Mouse (Mus musculus) kidney, embryonic 15.5 days (tissue): ENCODE data around the gene Arhgap29. TPM values are rescaled to one million over a fixed set of nuclear protein-coding genes. Genes with fewer than 3 reads are reported as not detected.

ENCODE experiments used
- ATAC-seq: fragments of 200-750 bp; cut with Nextera tagmentation; replicated peaks from 2 replicates; pipeline ENCODE4 v1.8.0; 2017; ENCODE audit warnings: moderate TSS enrichment; ENCODE audit not compliant: low FRiP score
- H3K27ac ChIP-seq: fragments of 300-500 bp; sonication (generic); 2 replicates; pipeline ENCODE4 v1.5.1; 2015; ENCODE audit warnings: mild to moderate bottlenecking, inconsistent platforms
- H3K27me3 ChIP-seq: fragments of 300-500 bp; sonication (generic); 2 replicates; pipeline ENCODE4 v1.6.1; 2015; ENCODE audit warnings: inconsistent platforms
- H3K36me3 ChIP-seq: fragments of 300-500 bp; sonication (generic); 2 replicates; pipeline ENCODE4 v1.6.1; 2015; ENCODE audit warnings: inconsistent platforms
- H3K4me1 ChIP-seq: fragments of 300-500 bp; sonication (generic); 2 replicates; pipeline ENCODE4 v1.6.1; 2015; ENCODE audit warnings: inconsistent platforms
- H3K4me2 ChIP-seq: fragments of 300-500 bp; sonication (generic); 2 replicates; pipeline ENCODE4 v1.6.1; 2015; ENCODE audit warnings: moderate library complexity, mild to moderate bottlenecking, inconsistent platforms
- H3K4me3 ChIP-seq: fragments of 300-500 bp; sonication (generic); replicated peaks from 2 replicates; pipeline ENCODE4 v1.5.1; 2015; ENCODE audit warnings: mild to moderate bottlenecking, inconsistent platforms
- H3K9ac ChIP-seq: fragments of 300-500 bp; sonication (generic); 2 replicates; pipeline ENCODE4 v1.6.1; 2015; ENCODE audit warnings: mild to moderate bottlenecking, inconsistent platforms
- H3K9me3 ChIP-seq: fragments of 300-500 bp; sonication (generic); replicated peaks from 2 replicates; pipeline ENCODE4 v1.6.1; 2016; ENCODE audit warnings: inconsistent platforms
- WGBS: fragments of 180-500 bp; shearing (Covaris S2); methylation state at CpG from one replicate; pipeline ENCODE4 v1.1.7; 2015; ENCODE audit warnings: mixed read lengths; 5-methylcytosine and 5-hydroxymethylcytosine counted together
- polyA plus RNA-seq: library from polyadenylated mRNA; unstranded; fragments of >200 nt; fragmentation: Nextera tagmentation; extraction: Ambion mirVana; gene quantifications from 2 replicates; pipeline ENCODE4 v1.2.1, GENCODE M21; 2015

Arhgap29 gene
- polyA plus RNA-seq, 1 experiment from 2014 or later: 43.3 TPM

- Histone ChIP-seq H3K9me3 (no peaks in the 10 kb centered on the region), H3K4me1 (0 out of 2 replicates have a peak, but pooled peaks cover 5% of the 10 kb centered on the region), H3K36me3 (no peaks in the 10 kb centered on the region), H3K9ac (no peak overlapping the region), H3K27ac (no peak overlapping the region), H3K27me3 (no peaks in the 10 kb centered on the region), H3K4me2 (no peak overlapping the region), H3K4me3 (no peak overlapping the region)
- no peak for ATAC-seq
- WGBS: 83% methylated on average over 3 of the region's 3 CpGs
These were observed 70.0 kb downstream of the Arhgap29 start for GRCm38 (mm10) chr3:122022355-122022754.

DNA sequence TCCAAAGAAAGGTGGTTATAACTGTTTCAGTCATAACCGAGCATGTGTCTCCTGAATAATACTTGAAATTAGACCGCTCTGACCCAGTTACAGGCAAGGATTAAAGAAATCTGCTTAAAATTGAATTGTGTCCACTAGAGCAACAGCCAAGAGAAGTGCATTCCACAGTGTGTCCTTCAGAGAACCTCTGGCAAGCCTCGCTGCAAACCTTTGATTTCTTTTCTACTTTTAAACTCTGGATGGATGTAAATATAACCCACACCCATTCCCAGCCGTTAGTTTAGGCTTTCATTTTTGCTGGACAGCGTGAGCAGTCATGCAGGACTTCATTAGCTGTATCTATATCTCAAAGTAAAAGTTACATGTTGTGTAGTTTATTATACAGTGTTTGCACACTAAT, 74.3 kb downstream of the Arhgap29 start:
- Histone ChIP-seq H3K27ac (0 out of 2 replicates have a peak overlapping the region, but pooled peaks have one; percentile 60), H3K9me3 (no peaks in the 10 kb centered on the region), H3K36me3 (no peaks in the 10 kb centered on the region), H3K4me2 (no peak overlapping the region), H3K27me3 (no peaks in the 10 kb centered on the region), H3K4me3 (no peak overlapping the region), H3K4me1 (0 out of 2 replicates have a peak, but pooled peaks cover 5% of the 10 kb centered on the region), H3K9ac (no peak overlapping the region)
- WGBS: 57% methylated on average over 5 of the region's 5 CpGs
- ATAC-seq: no peak

GRCm38 (mm10) chr3:122027776-122028175, 75.4 kb downstream of the Arhgap29 start:
- H3K4me2 ChIP-seq: no peak overlapping the region
- H3K9ac ChIP-seq: no peak overlapping the region
- 0 out of 2 replicates have a peak, but pooled peaks cover 5% of the 10 kb centered on the region for H3K4me1 ChIP-seq
- no peak for ATAC-seq
- no peak overlapping the region for H3K27ac ChIP-seq
- H3K9me3 ChIP-seq: no peaks in the 10 kb centered on the region
- 87% methylated on average over 8 of the region's 8 CpGs for WGBS
- no peak overlapping the region for H3K4me3 ChIP-seq
- H3K27me3 ChIP-seq: no peaks in the 10 kb centered on the region
- H3K36me3 ChIP-seq: no peaks in the 10 kb centered on the region

DNA sequence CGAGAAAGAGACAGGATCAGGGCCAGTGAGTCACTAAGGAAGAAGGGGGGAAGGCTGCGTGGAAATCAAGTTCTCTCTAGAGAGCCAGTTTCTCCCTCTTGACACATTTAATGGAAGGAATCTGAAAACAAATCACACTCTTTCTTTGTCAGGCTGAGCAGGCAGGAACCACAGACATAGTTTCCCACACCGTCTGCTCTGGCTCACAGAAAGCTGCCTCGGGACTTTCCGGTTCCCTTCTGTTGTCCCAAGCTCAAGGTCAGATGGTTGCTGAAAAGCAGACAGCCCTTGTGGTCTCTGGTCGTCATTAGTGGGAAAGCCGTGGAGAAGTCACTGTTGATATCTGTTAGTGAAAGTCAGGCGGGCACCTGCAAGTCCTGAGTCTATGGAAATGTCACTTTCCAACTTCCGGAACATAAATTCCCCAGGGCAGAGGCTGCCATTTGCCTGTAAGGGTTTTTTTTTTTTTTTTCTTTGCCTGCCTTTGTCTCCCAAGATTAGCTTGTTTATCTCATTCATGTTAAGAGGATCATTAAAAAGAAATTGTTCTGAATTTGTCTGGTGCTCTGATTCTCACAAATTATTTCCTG, 81.0 kb downstream of the Arhgap29 start:
- Histone ChIP-seq H3K4me1 (peaks cover 13% of the 10 kb centered on the region; the same call in 1 of the 2 replicates), H3K9me3 (no peaks in the 10 kb centered on the region), H3K4me3 (no peak overlapping the region), H3K27me3 (no peaks in the 10 kb centered on the region), H3K9ac (no peak overlapping the region), H3K36me3 (no peaks in the 10 kb centered on the region), H3K27ac (peak overlapping the region; percentile 45; the same call in 1 of the 2 replicates), H3K4me2 (no peak overlapping the region)
- no peak for ATAC-seq
- whole genome bisulfite sequencing: 34% methylated on average over 9 of the region's 9 CpGs

GRCm38 (mm10) chr3:122034240-122034639, 81.9 kb downstream of the Arhgap29 start:
- H3K9me3 ChIP-seq: no peaks in the 10 kb centered on the region

DNA sequence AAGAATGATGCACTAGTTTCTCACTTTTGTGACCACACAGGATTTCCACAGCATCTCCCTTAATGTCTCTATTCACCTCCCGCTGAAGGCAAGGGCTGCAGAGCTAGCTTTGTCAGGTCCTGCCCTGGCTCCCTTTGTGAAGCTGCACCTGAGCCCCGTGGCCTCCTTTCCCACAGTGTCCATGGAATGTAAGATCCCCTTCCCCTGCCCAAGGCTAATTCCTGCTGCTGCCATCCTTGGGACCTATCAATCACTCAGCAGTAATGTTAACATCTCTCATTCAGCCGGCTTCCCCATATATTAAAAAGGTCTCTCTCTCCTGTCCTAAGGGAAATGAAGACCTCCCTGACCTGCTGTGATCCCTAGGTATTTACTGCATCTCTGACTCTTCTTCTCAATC, 82.8 kb downstream of the Arhgap29 start:
- Histone ChIP-seq H3K9ac (no peak overlapping the region), H3K4me3 (no peak overlapping the region), H3K27me3 (no peaks in the 10 kb centered on the region), H3K4me1 (peaks cover 13% of the 10 kb centered on the region; the same call in 1 of the 2 replicates), H3K9me3 (no peaks in the 10 kb centered on the region), H3K36me3 (no peaks in the 10 kb centered on the region), H3K4me2 (no peak overlapping the region), H3K27ac (no peak overlapping the region)
- WGBS: 47% methylated on average over 3 of the region's 3 CpGs
- ATAC-seq: no peak

More at GRCm38 (mm10) chr3:122034240-122034639, 81.9 kb downstream of the Arhgap29 start:
- no peak for ATAC-seq
- no peak overlapping the region for H3K9ac ChIP-seq
- H3K36me3 ChIP-seq: no peaks in the 10 kb centered on the region
- no peak overlapping the region for H3K27ac ChIP-seq
- H3K27me3 ChIP-seq: no peaks in the 10 kb centered on the region
- H3K4me1 ChIP-seq: peaks cover 13% of the 10 kb centered on the region; the same call in 1 of the 2 replicates
- no peak overlapping the region for H3K4me2 ChIP-seq
- 58% methylated on average over 5 of the region's 5 CpGs for WGBS
- H3K4me3 ChIP-seq: no peak overlapping the region

DNA sequence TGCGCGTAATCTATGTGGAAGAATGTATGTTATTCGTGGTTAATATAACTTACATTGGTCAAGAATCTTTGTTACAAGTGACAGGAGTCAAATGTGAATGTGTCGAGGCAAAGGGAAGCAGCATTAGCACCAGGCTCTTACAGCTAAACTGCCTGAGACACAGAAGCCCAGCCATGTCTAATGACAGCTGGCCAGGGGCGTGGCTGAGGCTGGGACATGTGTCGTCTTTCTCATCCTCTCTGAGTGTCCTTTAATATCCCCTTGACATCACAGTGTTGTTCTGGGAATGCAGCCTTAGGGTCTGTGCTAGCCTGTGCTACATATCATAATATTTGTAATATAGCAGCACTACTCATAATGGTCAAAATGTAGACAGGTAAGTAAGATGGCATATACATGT, 88.2 kb downstream of the Arhgap29 start:
- H3K9me3 ChIP-seq: no peaks in the 10 kb centered on the region
- peaks cover 17% of the 10 kb centered on the region for H3K27me3 ChIP-seq
- 78% methylated on average over 6 of the region's 6 CpGs for WGBS
- no peaks in the 10 kb centered on the region for H3K36me3 ChIP-seq
- no peak overlapping the region for H3K4me2 ChIP-seq
- ATAC-seq: no peak
- no peak overlapping the region for H3K27ac ChIP-seq
- H3K9ac ChIP-seq: no peak overlapping the region
- no peak overlapping the region for H3K4me3 ChIP-seq
- H3K4me1 ChIP-seq: peaks cover 26% of the 10 kb centered on the region

DNA sequence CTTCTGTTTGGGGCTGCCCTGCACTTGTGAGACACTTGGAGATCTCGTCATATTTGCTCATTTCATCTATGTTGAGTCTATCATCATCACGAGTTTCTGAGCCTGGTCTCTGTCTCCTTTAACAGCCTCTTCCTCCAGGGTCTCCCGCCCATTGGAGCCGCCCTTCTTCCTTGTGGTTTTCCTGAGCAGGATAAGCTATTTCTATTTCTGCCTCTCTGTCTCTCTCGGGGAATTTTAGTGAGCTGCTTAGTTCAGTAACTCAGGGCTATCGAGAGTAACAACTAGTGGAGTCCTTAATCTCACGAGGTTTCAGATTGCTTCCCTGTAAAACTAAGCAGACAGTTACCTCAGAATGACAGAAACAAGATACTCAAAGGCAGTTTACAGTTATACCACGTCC, 90.8 kb downstream of the Arhgap29 start:
- Histone ChIP-seq H3K9me3 (no peaks in the 10 kb centered on the region), H3K4me3 (no peak overlapping the region), H3K4me2 (peak overlapping the region; percentile 38), H3K36me3 (no peaks in the 10 kb centered on the region), H3K27ac (no peak overlapping the region), H3K27me3 (peaks cover 17% of the 10 kb centered on the region), H3K4me1 (peaks cover 52% of the 10 kb centered on the region), H3K9ac (no peak overlapping the region)
- no peak for ATAC-seq
- WGBS: 16% methylated on average over 8 of the region's 8 CpGs

GRCm38 (mm10) chr3:122043799-122044547, 91.6 kb downstream of the Arhgap29 start, which contains the start of gene Abca4:
Gene Abca4 (plus strand): TSS chr3:122044443.
- H3K36me3 ChIP-seq: no peaks in the 10 kb centered on the region
- no peak for ATAC-seq
- peaks cover 17% of the 10 kb centered on the region for H3K27me3 ChIP-seq
- peak within 1 kb of the TSS; percentile 38 for H3K4me2 ChIP-seq
- H3K27ac ChIP-seq: no peak within 1 kb of the TSS
- H3K9me3 ChIP-seq: no peaks in the 10 kb centered on the region
- H3K4me1 ChIP-seq: peaks cover 60% of the 10 kb centered on the region
- 18% methylated on average over 26 of the region's 26 CpGs for WGBS
- no peak within 1 kb of the TSS for H3K4me3 ChIP-seq
- no peak within 1 kb of the TSS for H3K9ac ChIP-seq

GRCm38 (mm10) chr3:122046187-122046620, 93.9 kb downstream of the Arhgap29 start:
- 24% methylated on average over 10 of the region's 10 CpGs for WGBS
- Histone ChIP-seq H3K4me1 (peaks cover 67% of the 10 kb centered on the region), H3K27ac (peak overlapping the region; percentile 37; the same call in 1 of the 2 replicates), H3K9me3 (no peaks in the 10 kb centered on the region), H3K9ac (no peak overlapping the region), H3K27me3 (peaks cover 17% of the 10 kb centered on the region), H3K36me3 (no peaks in the 10 kb centered on the region), H3K4me3 (no peak overlapping the region), H3K4me2 (0 out of 2 replicates have a peak overlapping the region, but pooled peaks have one; percentile 5)
- ATAC-seq: no peak

GRCm38 (mm10) chr3:122047402-122047801, 95.1 kb downstream of the Arhgap29 start:
- H3K27ac ChIP-seq: peak overlapping the region; percentile 70
- H3K9me3 ChIP-seq: no peaks in the 10 kb centered on the region
- H3K36me3 ChIP-seq: no peaks in the 10 kb centered on the region
- H3K4me2 ChIP-seq: 0 out of 2 replicates have a peak overlapping the region, but pooled peaks have one; percentile 31
- H3K4me1 ChIP-seq: peaks cover 66% of the 10 kb centered on the region
- peaks cover 17% of the 10 kb centered on the region for H3K27me3 ChIP-seq
- ATAC-seq: peak; percentile 78
- H3K9ac ChIP-seq: no peak overlapping the region
- WGBS: 7% methylated on average over 7 of the region's 7 CpGs
- H3K4me3 ChIP-seq: no peak overlapping the region
